Mouse (Mus musculus) thymus, adult 2 months (tissue): ENCODE measurements around the gene Itga6. TPM values are rescaled to one million over a fixed set of nuclear protein-coding genes. Genes with fewer than 3 reads are reported as not detected.

ENCODE experiments used
- DNase-seq: peaks from one replicate; pipeline ENCODE4 v3.0.0; 2021
- H3K27ac ChIP-seq: fragments of 200-500 bp; 2 replicates; pipeline ENCODE4 v1.5.1; 2012; ENCODE audit warnings: low read length, control low read depth; ENCODE audit not compliant: control insufficient read depth, insufficient read depth
- H3K27me3 ChIP-seq: fragments of 200-500 bp; 2 replicates; pipeline ENCODE4 v1.6.1; 2012; ENCODE audit warnings: mild to moderate bottlenecking, low read length, moderate library complexity, mixed read lengths; ENCODE audit not compliant: control insufficient read depth, insufficient read depth
- H3K36me3 ChIP-seq: fragments of 200-500 bp; 2 replicates; pipeline ENCODE4 v1.6.1; 2012; ENCODE audit warnings: mild to moderate bottlenecking, low read length, moderate library complexity; ENCODE audit not compliant: control insufficient read depth, insufficient read depth
- H3K4me1 ChIP-seq: fragments of 200-500 bp; replicated peaks from 2 replicates; pipeline ENCODE4 v1.6.1; 2012; ENCODE audit warnings: low read length; ENCODE audit not compliant: control insufficient read depth, insufficient read depth
- H3K4me3 ChIP-seq: fragments of 200-500 bp; 2 replicates; pipeline ENCODE4 v1.5.1; 2012; ENCODE audit warnings: mild to moderate bottlenecking, low read length, control low read depth, moderate library complexity; ENCODE audit not compliant: control insufficient read depth, insufficient read depth
- CTCF ChIP-seq: fragments of 200-500 bp; IDR thresholded peaks from 2 replicates; pipeline ENCODE4 v1.5.1; 2012; ENCODE audit warnings: mild to moderate bottlenecking, control low read depth, low read length, moderate library complexity, borderline replicate concordance; ENCODE audit not compliant: control insufficient read depth, poor library complexity, insufficient read depth; ENCODE audit errors: extremely low read depth
- POLR2A ChIP-seq: fragments of 200-500 bp; IDR thresholded peaks from 2 replicates; pipeline ENCODE4 v1.6.1; 2012; ENCODE audit warnings: mild to moderate bottlenecking, low read length, control low read depth, moderate library complexity; ENCODE audit not compliant: control insufficient read depth, poor library complexity, insufficient read depth; ENCODE audit errors: extremely low read depth
- WGBS: fragments of 180-500 bp; shearing (Covaris S2); methylation state at CpG from one replicate; pipeline ENCODE4 v1.1.7; 2018; 5-methylcytosine and 5-hydroxymethylcytosine counted together
- polyA plus RNA-seq: library from polyadenylated mRNA; depleted of rRNA; stranded (reverse); fragments of >200 nt; gene quantifications from 2 replicates; pipeline ENCODE4 v1.2.3, GENCODE M21; 2012

Itga6 gene
- polyA plus RNA-seq, 1 experiment = 38.2 TPM

- 0 out of 2 replicates have a peak overlapping the region, but pooled peaks have one; percentile 9 for H3K4me3 ChIP-seq
Measured at GRCm38 (mm10) chr2:71874422-71874821, 129.0 kb downstream of the Itga6 start.

GRCm38 (mm10) chr2:71874836-71875235 is 129.4 kb downstream of the Itga6 start:
- no peaks in the 10 kb centered on the region for H3K27me3 ChIP-seq
- H3K4me3 ChIP-seq = peak overlapping the region; percentile 22; the same call in 1 of the 2 replicates
- no peak for DNase-seq
- peaks cover 17% of the 10 kb centered on the region for H3K4me1 ChIP-seq
- WGBS = 59% methylated on average over 2 of the region's 2 CpGs
- TF ChIP-seq CTCF (no peak), POLR2A (no peak)
- peaks cover 4% of the 10 kb centered on the region; the same call in 1 of the 2 replicates for H3K36me3 ChIP-seq
- H3K27ac ChIP-seq = peak overlapping the region; percentile 71

More at GRCm38 (mm10) chr2:71874422-71874821, 129.0 kb downstream of the Itga6 start:
- Histone ChIP-seq H3K27me3 (no peaks in the 10 kb centered on the region), H3K4me1 (peaks cover 17% of the 10 kb centered on the region), H3K36me3 (peaks cover 4% of the 10 kb centered on the region; the same call in 1 of the 2 replicates), H3K27ac (peak overlapping the region; percentile 74; the same call in 1 of the 2 replicates)
- TF ChIP-seq CTCF (no peak), POLR2A (no peak)
- 14% methylated on average over 2 of the region's 2 CpGs for WGBS
- peak; percentile 13 for DNase-seq

DNA sequence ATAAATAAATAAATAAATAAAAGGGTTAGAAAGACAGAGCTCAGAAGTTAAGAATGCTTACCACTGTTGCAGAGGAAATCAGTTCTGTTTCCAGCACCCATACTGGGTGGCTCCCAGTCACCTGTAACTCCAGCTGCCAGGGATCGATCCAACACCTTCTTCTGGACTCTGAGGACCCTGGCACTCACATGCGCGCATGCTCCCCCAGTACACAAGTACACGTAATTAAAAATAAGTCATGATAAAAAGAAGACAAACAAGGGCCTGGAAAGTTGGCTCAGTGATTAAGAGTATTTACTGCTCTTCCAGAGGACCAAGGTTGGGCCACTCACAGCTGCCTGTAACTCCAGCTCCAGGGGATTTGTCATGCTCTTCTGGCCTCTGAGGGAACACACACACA is 132.4 kb downstream of the Itga6 start:
- no peak for TF ChIP-seq POLR2A
- no peak for TF ChIP-seq CTCF
- WGBS = 100% methylated on average over 4 of the region's 4 CpGs
- H3K27ac ChIP-seq = no peak overlapping the region

DNA sequence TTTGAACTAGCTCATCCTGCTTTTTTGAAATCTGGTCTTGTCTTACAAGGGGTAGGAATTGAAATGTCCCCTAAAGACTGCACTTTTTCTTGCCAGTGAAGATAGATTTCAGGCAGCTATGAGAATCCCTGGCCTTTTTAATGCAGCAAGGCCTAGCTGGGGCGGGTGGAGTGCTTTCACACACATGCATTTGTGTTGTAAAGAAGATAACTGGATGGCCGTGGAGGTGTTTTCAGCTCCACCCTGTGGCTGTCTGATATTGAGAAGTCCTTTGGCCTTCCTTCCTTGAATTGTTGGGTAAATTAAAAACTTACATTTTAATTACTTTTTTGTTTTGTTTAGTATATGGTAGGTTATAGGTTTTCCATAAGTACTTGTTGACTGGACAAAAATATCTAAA is 133.0 kb downstream of the Itga6 start:
- Histone ChIP-seq H3K36me3 (peaks cover 31% of the 10 kb centered on the region), H3K27ac (no peak overlapping the region), H3K27me3 (no peaks in the 10 kb centered on the region), H3K4me3 (no peak overlapping the region), H3K4me1 (peaks cover 11% of the 10 kb centered on the region)
- no peak for DNase-seq
- TF ChIP-seq CTCF (no peak), POLR2A (no peak)
- WGBS = 71% methylated on average over 2 of the region's 2 CpGs

More for the DNA sequence above, 132.4 kb downstream of the Itga6 start:
- Histone ChIP-seq H3K4me1 (peaks cover 11% of the 10 kb centered on the region), H3K36me3 (peaks cover 26% of the 10 kb centered on the region), H3K27me3 (no peaks in the 10 kb centered on the region), H3K4me3 (no peak overlapping the region)
- no peak for DNase-seq

DNA sequence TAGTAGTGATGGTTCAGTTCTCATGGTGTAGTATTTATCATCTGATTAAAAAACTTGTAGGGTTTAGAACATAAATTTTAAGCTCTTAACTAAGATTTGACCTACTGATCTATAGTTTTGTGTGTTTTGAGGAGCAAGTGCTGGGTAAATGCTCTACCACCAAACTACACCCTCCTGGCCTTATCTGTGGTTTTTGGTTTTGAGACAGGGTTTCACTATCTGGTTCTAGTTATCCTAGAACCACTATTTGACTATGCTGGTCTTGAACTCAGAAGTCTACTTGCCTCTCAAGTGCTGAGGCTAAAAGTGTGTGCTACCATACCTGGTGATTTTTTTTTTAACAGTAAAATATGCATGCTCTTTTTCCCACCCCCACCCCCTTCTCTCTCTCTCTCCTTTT is 133.5 kb downstream of the Itga6 start:
- no peak for TF ChIP-seq CTCF
- no peak for TF ChIP-seq POLR2A

DNA sequence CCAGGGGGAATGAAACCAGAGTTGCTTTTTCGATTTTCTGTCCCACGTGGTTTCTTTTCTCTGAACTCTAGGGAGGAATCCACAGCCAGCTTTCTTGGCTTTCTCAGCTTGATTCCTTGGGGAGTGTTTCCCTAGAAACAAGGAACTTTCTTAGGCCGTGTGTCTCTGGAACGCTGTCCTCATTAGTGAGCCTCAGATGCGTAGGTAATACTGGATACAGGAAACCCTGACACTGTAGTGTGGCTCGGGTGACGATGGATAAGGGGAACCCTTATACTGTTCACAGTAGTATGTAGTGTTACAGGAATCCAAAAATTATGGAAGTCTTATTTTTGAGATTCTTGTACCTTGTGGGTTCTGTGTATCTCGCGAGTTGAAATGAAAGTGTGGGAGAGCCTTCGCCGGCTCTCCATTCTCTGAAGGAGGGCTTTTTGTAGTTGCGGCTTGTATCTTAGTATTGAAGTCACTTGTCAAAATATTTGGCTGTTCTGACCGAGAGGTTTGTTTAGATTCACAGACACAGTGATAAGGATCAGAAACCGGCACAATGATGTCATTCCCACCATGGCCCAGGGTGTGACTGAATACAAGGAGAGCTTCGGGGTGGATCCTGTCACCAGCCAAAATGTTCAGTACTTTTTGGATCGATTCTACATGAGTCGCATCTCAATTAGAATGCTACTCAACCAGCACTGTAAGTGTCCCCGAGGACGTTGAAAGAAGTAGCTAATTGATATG is 137.7 kb downstream of the Itga6 start:
- H3K36me3 ChIP-seq = peaks cover 71% of the 10 kb centered on the region
- 95% methylated on average over 19 of the region's 19 CpGs for WGBS

More for the DNA sequence above, 133.5 kb downstream of the Itga6 start:
- Histone ChIP-seq H3K36me3 (peaks cover 36% of the 10 kb centered on the region), H3K4me1 (peaks cover 9% of the 10 kb centered on the region), H3K4me3 (no peak overlapping the region), H3K27ac (no peak overlapping the region), H3K27me3 (no peaks in the 10 kb centered on the region)
- no peak for DNase-seq

More for the DNA sequence above, 137.7 kb downstream of the Itga6 start:
- H3K4me1 ChIP-seq = no peaks in the 10 kb centered on the region
- TF ChIP-seq CTCF (no peak), POLR2A (no peak)
- H3K27me3 ChIP-seq = no peaks in the 10 kb centered on the region
- no peak overlapping the region for H3K4me3 ChIP-seq
- H3K27ac ChIP-seq = no peak overlapping the region
- DNase-seq = no peak
